Mouse (Mus musculus) heart, postnatal 4 days (tissue): ENCODE data around the gene Stam2. TPM values are rescaled to one million over a fixed set of nuclear protein-coding genes. Genes with fewer than 3 reads are reported as not detected.

Experiments used
- DNase-seq: peaks from one replicate; pipeline ENCODE4 v3.0.0; 2021
- total RNA-seq, 2 experiments: library from RNA; stranded (reverse); gene quantifications; 2 replicates each; pipeline ENCODE4 v1.2.3; 2021

Gene Stam2
- 10 to 100 TPM; 31.3 to 32.4 TPM for total RNA-seq

- DNase-seq: peak; percentile 91
Measured at GRCm38 (mm10) chr2:52742256-52743158, at the start of gene Stam2. Stam2 (minus strand) TSS chr2:52742281.

- DNase-seq: peak; percentile 40
Measured at GRCm38 (mm10) chr2:52785106-52785721, 43.1 kb upstream of the Stam2 start.

GRCm38 (mm10) chr2:52779987-52780386, 37.9 kb upstream of the Stam2 start:
- DNase-seq: no peak

- DNase-seq: peak; percentile 53
Measured at GRCm38 (mm10) chr2:52779381-52779780, 37.3 kb upstream of the Stam2 start.

- peak; percentile 39 for DNase-seq
Measured at GRCm38 (mm10) chr2:52777839-52778238, 35.8 kb upstream of the Stam2 start.

- no peak for DNase-seq
Measured at GRCm38 (mm10) chr2:52774373-52774772, 32.3 kb upstream of the Stam2 start.

- DNase-seq: no peak
Measured at GRCm38 (mm10) chr2:52772774-52773393, 30.8 kb upstream of the Stam2 start.

- no peak for DNase-seq
Measured at GRCm38 (mm10) chr2:52765130-52765529, 23.0 kb upstream of the Stam2 start.

- no peak for DNase-seq
Measured at GRCm38 (mm10) chr2:52763891-52764290, 21.8 kb upstream of the Stam2 start.

GRCm38 (mm10) chr2:52763040-52763736, 21.1 kb upstream of the Stam2 start:
- DNase-seq: peak; percentile 85

GRCm38 (mm10) chr2:52762529-52762928, 20.4 kb upstream of the Stam2 start:
- DNase-seq: no peak

- peak; percentile 66 for DNase-seq
Measured at GRCm38 (mm10) chr2:52758627-52759026, 16.5 kb upstream of the Stam2 start.

- peak; percentile 45 for DNase-seq
Measured at GRCm38 (mm10) chr2:52756691-52757090, 14.6 kb upstream of the Stam2 start.

- DNase-seq: no peak
Measured at GRCm38 (mm10) chr2:52753573-52754317, 11.7 kb upstream of the Stam2 start.

GRCm38 (mm10) chr2:52744099-52744498, 2.0 kb upstream of the Stam2 start:
- DNase-seq: no peak

GRCm38 (mm10) chr2:52741681-52742255, 313 bp downstream of the Stam2 start:
- DNase-seq: peak; percentile 81

GRCm38 (mm10) chr2:52740596-52740995, 1.5 kb downstream of the Stam2 start:
- no peak for DNase-seq

GRCm38 (mm10) chr2:52734504-52734903, 7.6 kb downstream of the Stam2 start:
- no peak for DNase-seq

GRCm38 (mm10) chr2:52733659-52734058, 8.4 kb downstream of the Stam2 start:
- no peak for DNase-seq

- DNase-seq: no peak
Measured at GRCm38 (mm10) chr2:52732611-52733010, 9.5 kb downstream of the Stam2 start.

- DNase-seq: no peak
Measured at GRCm38 (mm10) chr2:52732001-52732400, 10.1 kb downstream of the Stam2 start.

- no peak for DNase-seq
Measured at GRCm38 (mm10) chr2:52730891-52731290, 11.2 kb downstream of the Stam2 start.
